Mouse (Mus musculus) liver, embryonic 16.5 days (tissue): ENCODE data around the gene Slc35d3. TPM values are rescaled to one million over a fixed set of nuclear protein-coding genes. Genes with fewer than 3 reads are reported as not detected.

ENCODE experiments used
- ATAC-seq: fragments of 200-750 bp; cut with Nextera tagmentation; 2 replicates; pipeline ENCODE4 v1.8.0; 2017; ENCODE audit warnings: low read depth, mild to moderate bottlenecking, moderate number of reproducible peaks, moderate library complexity
- H3K27ac ChIP-seq: fragments of 300-500 bp; sonication (generic); 2 replicates; pipeline ENCODE4 v1.5.1; 2014; ENCODE audit warnings: mild to moderate bottlenecking, low read length
- H3K27me3 ChIP-seq: fragments of 300-500 bp; sonication (generic); 2 replicates; pipeline ENCODE4 v1.6.1; 2014; ENCODE audit warnings: low read depth, low read length, mixed read lengths; ENCODE audit not compliant: control insufficient read depth, insufficient read depth
- H3K36me3 ChIP-seq: fragments of 300-500 bp; sonication (generic); 2 replicates; pipeline ENCODE4 v1.6.1; 2014; ENCODE audit warnings: mild to moderate bottlenecking; ENCODE audit not compliant: control insufficient read depth, insufficient read depth
- H3K4me1 ChIP-seq: fragments of 300-500 bp; sonication (generic); 2 replicates; pipeline ENCODE4 v1.6.1; 2014; ENCODE audit warnings: low read depth, low read length, mixed read lengths; ENCODE audit not compliant: control insufficient read depth
- H3K4me2 ChIP-seq: fragments of 300-500 bp; sonication (generic); 2 replicates; pipeline ENCODE4 v1.6.1; 2014; ENCODE audit warnings: low read depth, low read length, mixed read lengths
- H3K4me3 ChIP-seq: fragments of 300-500 bp; sonication (generic); 2 replicates; pipeline ENCODE4 v1.5.1; 2014; ENCODE audit warnings: low read depth, mild to moderate bottlenecking, low read length
- H3K9ac ChIP-seq: fragments of 300-500 bp; sonication (generic); 2 replicates; pipeline ENCODE4 v1.6.1; 2014; ENCODE audit warnings: low read depth, low read length
- H3K9me3 ChIP-seq: fragments of 300-500 bp; sonication (generic); replicated peaks from 2 replicates; pipeline ENCODE4 v1.6.1; 2016; ENCODE audit warnings: low read length; ENCODE audit not compliant: control insufficient read depth
- WGBS: fragments of 180-500 bp; shearing (Covaris S2); extraction: QIAGEN DNeasy Blood & Tissue Kit; methylation state at CpG from one replicate; pipeline ENCODE4 v1.1.7; 2014; ENCODE audit not compliant: insufficient replicate concordance; 5-methylcytosine and 5-hydroxymethylcytosine counted together
- polyA plus RNA-seq: library from polyadenylated mRNA; unstranded; fragments of >200 nt; fragmentation: Nextera tagmentation; extraction: Ambion mirVana; gene quantifications from 2 replicates; pipeline ENCODE4 v1.2.1, GENCODE M21; 2015

Gene Slc35d3
- polyA plus RNA-seq, 1 experiment from 2014 or later = 1.7 TPM

GRCm38 (mm10) chr10:19879161-19879560, 27.9 kb upstream of the Slc35d3 start:
- 0 out of 2 replicates have a peak overlapping the region, but pooled peaks have one; percentile 1 for H3K4me2 ChIP-seq

GRCm38 (mm10) chr10:19877679-19878078, 26.4 kb upstream of the Slc35d3 start:
- H3K27me3 ChIP-seq = no peaks in the 10 kb centered on the region
- peak; percentile 37; the same call in 1 of the 2 replicates for ATAC-seq
- H3K9me3 ChIP-seq = no peaks in the 10 kb centered on the region
- H3K27ac ChIP-seq = peak overlapping the region; percentile 53
- H3K4me1 ChIP-seq = no peaks in the 10 kb centered on the region
- peak overlapping the region; percentile 30; the same call in 1 of the 2 replicates for H3K4me2 ChIP-seq
- no peaks in the 10 kb centered on the region for H3K36me3 ChIP-seq
- 44% methylated on average over 9 of the region's 9 CpGs for WGBS
- H3K4me3 ChIP-seq = no peak overlapping the region
- H3K9ac ChIP-seq = no peak overlapping the region

More at GRCm38 (mm10) chr10:19879161-19879560, 27.9 kb upstream of the Slc35d3 start:
- H3K4me3 ChIP-seq = no peak overlapping the region
- H3K9me3 ChIP-seq = no peaks in the 10 kb centered on the region
- H3K36me3 ChIP-seq = no peaks in the 10 kb centered on the region
- no peaks in the 10 kb centered on the region for H3K27me3 ChIP-seq
- H3K9ac ChIP-seq = no peak overlapping the region
- H3K4me1 ChIP-seq = no peaks in the 10 kb centered on the region
- no peak overlapping the region for H3K27ac ChIP-seq
- WGBS = 63% methylated on average over 6 of the region's 6 CpGs
- ATAC-seq = no peak

- 68% methylated on average over 8 of the region's 8 CpGs for WGBS
- Histone ChIP-seq H3K4me2 (peak overlapping the region; percentile 30; the same call in 1 of the 2 replicates), H3K36me3 (no peaks in the 10 kb centered on the region), H3K27me3 (no peaks in the 10 kb centered on the region), H3K27ac (peak overlapping the region; percentile 53), H3K9me3 (no peaks in the 10 kb centered on the region), H3K4me1 (no peaks in the 10 kb centered on the region), H3K4me3 (no peak overlapping the region), H3K9ac (no peak overlapping the region)
- ATAC-seq = peak; percentile 78
These were observed 26.0 kb upstream of the Slc35d3 start for GRCm38 (mm10) chr10:19877257-19877656.

- no peak overlapping the region for H3K4me3 ChIP-seq
- H3K27ac ChIP-seq = no peak overlapping the region
- no peaks in the 10 kb centered on the region for H3K4me1 ChIP-seq
- no peaks in the 10 kb centered on the region for H3K27me3 ChIP-seq
- no peaks in the 10 kb centered on the region for H3K36me3 ChIP-seq
- ATAC-seq = no peak
- H3K9me3 ChIP-seq = no peaks in the 10 kb centered on the region
- 74% methylated on average over 7 of the region's 7 CpGs for WGBS
- H3K9ac ChIP-seq = no peak overlapping the region
- no peak overlapping the region for H3K4me2 ChIP-seq
These were observed 25.4 kb upstream of the Slc35d3 start for GRCm38 (mm10) chr10:19876669-19877068.

- 39% methylated on average over 5 of the region's 5 CpGs for WGBS
These were observed 24.1 kb upstream of the Slc35d3 start for GRCm38 (mm10) chr10:19875346-19875745.

GRCm38 (mm10) chr10:19855597-19856306, 4.5 kb upstream of the Slc35d3 start:
- WGBS = 54% methylated on average over 7 of the region's 7 CpGs
- H3K27me3 ChIP-seq = peaks cover 24% of the 10 kb centered on the region
- H3K4me1 ChIP-seq = no peaks in the 10 kb centered on the region; the same call in none of the 2 replicates
- no peaks in the 10 kb centered on the region for H3K9me3 ChIP-seq
- H3K27ac ChIP-seq = no peak overlapping the region
- ATAC-seq = no peak
- no peaks in the 10 kb centered on the region for H3K36me3 ChIP-seq
- H3K4me3 ChIP-seq = no peak overlapping the region
- H3K4me2 ChIP-seq = no peak overlapping the region
- H3K9ac ChIP-seq = no peak overlapping the region

More at GRCm38 (mm10) chr10:19875346-19875745, 24.1 kb upstream of the Slc35d3 start:
- Histone ChIP-seq H3K4me3 (no peak overlapping the region), H3K9ac (no peak overlapping the region), H3K4me2 (no peak overlapping the region), H3K9me3 (no peaks in the 10 kb centered on the region), H3K27me3 (no peaks in the 10 kb centered on the region), H3K36me3 (no peaks in the 10 kb centered on the region), H3K27ac (no peak overlapping the region), H3K4me1 (no peaks in the 10 kb centered on the region)
- no peak for ATAC-seq

GRCm38 (mm10) chr10:19853609-19854008, 2.4 kb upstream of the Slc35d3 start:
- ATAC-seq = no peak
- H3K27me3 ChIP-seq = peaks cover 45% of the 10 kb centered on the region

GRCm38 (mm10) chr10:19852776-19853175, 1.5 kb upstream of the Slc35d3 start:
- 30% methylated on average over 6 of the region's 6 CpGs for WGBS
- H3K4me2 ChIP-seq = no peak overlapping the region

More at GRCm38 (mm10) chr10:19853609-19854008, 2.4 kb upstream of the Slc35d3 start:
- no peak overlapping the region for H3K4me2 ChIP-seq
- H3K9me3 ChIP-seq = no peaks in the 10 kb centered on the region
- WGBS = 30% methylated on average over 2 of the region's 2 CpGs
- no peak overlapping the region for H3K27ac ChIP-seq
- H3K9ac ChIP-seq = no peak overlapping the region
- no peaks in the 10 kb centered on the region for H3K36me3 ChIP-seq
- no peak overlapping the region for H3K4me3 ChIP-seq
- H3K4me1 ChIP-seq = peaks cover 6% of the 10 kb centered on the region

GRCm38 (mm10) chr10:19850544-19850997, 688 bp downstream of the Slc35d3 start:
- H3K4me1 ChIP-seq = peaks cover 6% of the 10 kb centered on the region
- H3K27ac ChIP-seq = no peak overlapping the region
- no peak; the same call in 1 of the 2 replicates for ATAC-seq
- H3K4me3 ChIP-seq = peak overlapping the region; percentile 50
- no peaks in the 10 kb centered on the region for H3K9me3 ChIP-seq
- H3K27me3 ChIP-seq = peaks cover 49% of the 10 kb centered on the region
- no peak overlapping the region for H3K9ac ChIP-seq
- H3K4me2 ChIP-seq = peak overlapping the region; percentile 72
- H3K36me3 ChIP-seq = no peaks in the 10 kb centered on the region
- WGBS = under 1% methylated on average over 36 of the region's 36 CpGs

More at GRCm38 (mm10) chr10:19852776-19853175, 1.5 kb upstream of the Slc35d3 start:
- no peak for ATAC-seq
- peaks cover 6% of the 10 kb centered on the region for H3K4me1 ChIP-seq
- no peak overlapping the region for H3K4me3 ChIP-seq
- H3K27ac ChIP-seq = no peak overlapping the region
- no peaks in the 10 kb centered on the region for H3K9me3 ChIP-seq
- no peak overlapping the region for H3K9ac ChIP-seq
- peaks cover 49% of the 10 kb centered on the region for H3K27me3 ChIP-seq
- no peaks in the 10 kb centered on the region for H3K36me3 ChIP-seq
